Comparison of ENCODE assay signal across 8 mouse cellular contexts in the genomic region with DNA sequence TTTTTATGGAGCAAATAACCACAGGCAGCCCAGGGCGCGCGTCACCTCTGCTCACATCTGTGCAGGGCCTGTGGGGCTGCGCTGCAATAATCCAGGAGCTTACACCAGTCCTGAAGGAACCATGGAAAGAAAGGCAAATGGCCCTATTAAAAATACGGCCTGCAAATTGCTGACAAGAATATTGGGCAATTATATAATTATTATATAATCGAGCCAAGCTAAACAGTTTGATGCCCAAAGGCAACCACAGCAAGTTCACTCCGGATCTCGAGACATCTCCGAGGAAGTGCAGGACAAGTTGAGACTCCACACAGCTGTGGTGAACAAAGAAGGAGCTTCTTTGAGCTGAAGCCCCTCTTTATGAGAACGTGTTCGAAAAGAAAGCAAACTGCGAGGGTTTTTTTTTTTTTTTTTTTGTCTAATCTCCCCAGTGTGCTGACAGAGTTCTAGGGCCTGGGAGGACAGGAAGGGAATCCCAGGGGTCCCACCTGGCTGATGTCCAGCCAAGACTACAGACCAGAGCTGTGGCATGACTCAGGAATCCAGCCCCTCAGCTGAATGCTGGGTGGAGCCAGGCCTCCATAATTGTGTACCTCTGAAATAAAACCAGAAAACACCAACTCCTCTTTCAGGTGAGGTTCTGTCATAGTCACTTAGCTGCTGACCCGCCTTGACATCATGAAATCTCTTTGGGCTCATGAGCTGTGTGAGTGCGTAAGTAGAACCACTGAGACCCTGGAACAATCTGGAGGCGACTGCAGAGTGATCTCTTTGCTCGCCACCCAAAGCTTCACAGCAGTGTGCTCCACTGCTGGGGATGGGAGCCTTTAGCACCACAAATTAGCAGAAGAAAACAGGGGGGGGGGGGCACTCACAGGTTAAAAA. TPM values are rescaled to one million over a fixed set of nuclear protein-coding genes. Genes with fewer than 3 reads are reported as not detected.
A peak's percentile ranks its signal among the peaks of the same experiment; 100 is the strongest.
DNase-seq lines count a peak whose midpoint lies in the region; ATAC-seq and TF ChIP-seq lines count a peak whose summit lies in the region.

No protein-coding gene starts in this region.

- H3K27me3 ChIP-seq in lung, embryonic 14.5 days (ENCODE audit: insufficient read depth, low read length), result no peaks in the 10 kb centered on the region
- no peaks in the 10 kb centered on the region for H3K27me3 ChIP-seq in intestine, embryonic 15.5 days (replicated peaks)

- peaks cover 4% of the 10 kb centered on the region; the same call in 1 of the 2 replicates for H3K36me3 ChIP-seq in lung, embryonic 14.5 days (ENCODE audit: insufficient read depth)
- no peaks in the 10 kb centered on the region for H3K36me3 ChIP-seq in intestine, embryonic 15.5 days

- H3K4me1 ChIP-seq in lung, embryonic 14.5 days (ENCODE audit: insufficient read depth), result peaks cover 28% of the 10 kb centered on the region
- H3K4me1 ChIP-seq in intestine, embryonic 15.5 days (replicated peaks), result peaks cover 21% of the 10 kb centered on the region

- DNase-seq in cerebellum, adult 11-12 months, result peak; percentile 28
- DNase-seq in lung, embryonic 14.5 days, result peak; percentile 44
- DNase-seq in lung, postnatal 25 days (ENCODE audit: low spot score), result no peak
- DNase-seq in neural tube, embryonic 10.5 days (ENCODE audit: extremely low spot score, low spot score), result peak; percentile 26
- no peak for DNase-seq in layer of hippocampus, postnatal 10 days (ENCODE audit: low spot score in 2 of 2)
- DNase-seq in left cerebral cortex, adult 9 months (ENCODE audit: low spot score in 2 of 2), result no peak

- H3K4me3 ChIP-seq in lung, embryonic 14.5 days (ENCODE audit: low read depth, low read length), result no peak overlapping the region
- H3K4me3 ChIP-seq in intestine, embryonic 15.5 days (replicated peaks), result no peak overlapping the region

- no peaks in the 10 kb centered on the region for H3K9me3 ChIP-seq in lung, embryonic 14.5 days (ENCODE audit: low read depth, low read length)
- H3K9me3 ChIP-seq in intestine, embryonic 15.5 days, result no peaks in the 10 kb centered on the region

- H3K27ac ChIP-seq in lung, embryonic 14.5 days (ENCODE audit: low read depth), result peak overlapping the region; percentile 66
- peak overlapping the region; percentile 54 for H3K27ac ChIP-seq in intestine, embryonic 15.5 days

- no peak for TF ChIP-seq CTCF in lung, embryonic 14.5 days (IDR thresholded peaks at IDR 0.05; ENCODE audit: low read depth)

- ATAC-seq in cerebellum, adult (ENCODE audit: insufficient number of reproducible peaks, low FRiP score, low TSS enrichment), result no peak
- peak; percentile 45; the same call in 1 of the 2 replicates for ATAC-seq in lung, embryonic 14.5 days (ENCODE audit: insufficient read depth)
- no peak for ATAC-seq in intestine, embryonic 15.5 days

- H3K9ac ChIP-seq in lung, embryonic 14.5 days, result no peak overlapping the region
- H3K9ac ChIP-seq in intestine, embryonic 15.5 days, result no peak overlapping the region

- H3K4me2 ChIP-seq in lung, embryonic 14.5 days, result peak overlapping the region; percentile 26; the same call in 1 of the 2 replicates
- H3K4me2 ChIP-seq in intestine, embryonic 15.5 days (replicated peaks), result peak overlapping the region; percentile 34

- 40% methylated on average over 16 of the region's 16 CpGs for WGBS in lung, embryonic 14.5 days
- 36% methylated on average over 16 of the region's 16 CpGs for WGBS in intestine, embryonic 15.5 days

RNA-seq across cellular contexts. Expression of a gene that starts 21.1 kb away (rescaled TPM):
- polyA plus RNA-seq in lung, embryonic 14.5 days (2014; fragmentation: Nextera tagmentation; extraction: Ambion mirVana), result 23.8 and 23.9 TPM in 2 replicates
- 14.4 and 16.3 TPM in 2 replicates for polyA plus RNA-seq in intestine, embryonic 15.5 days (2015; fragmentation: Nextera tagmentation; extraction: Ambion mirVana)
- 10 to 100 TPM; 12.7 to 13.6 TPM for total RNA-seq in layer of hippocampus, postnatal 10 days (2021)

Comparison
In these comparisons a context has a peak if more than half of its experiments do, and no peak if none do; other contexts are left out.
1. DNase-seq: peak in cerebellum, adult 11-12 months (single experiment), lung, embryonic 14.5 days (single experiment) and neural tube, embryonic 10.5 days (single experiment); none in lung, postnatal 25 days (single experiment), layer of hippocampus, postnatal 10 days (0 of 2) and left cerebral cortex, adult 9 months (0 of 2).